In genomic region chr11:119548741-119549370, GRCm38 (mm10) we compare ENCODE assay signal across 8 mouse cellular contexts. TPM values are rescaled to one million over a fixed set of nuclear protein-coding genes. Genes with fewer than 3 reads are reported as not detected.
DNase-seq lines count a peak whose midpoint lies in the region; ATAC-seq lines count a peak whose summit lies in the region.

No protein-coding gene starts in this region.

- no peaks in the 10 kb centered on the region for H3K9me3 ChIP-seq in heart, embryonic 15.5 days (replicated peaks)
- no peaks in the 10 kb centered on the region for H3K9me3 ChIP-seq in embryonic facial prominence, embryonic 13.5 days
- no peaks in the 10 kb centered on the region for H3K9me3 ChIP-seq in limb, embryonic 11.5 days (ENCODE audit: control insufficient read depth, low read length)

- ATAC-seq in heart, embryonic 15.5 days (replicated peaks; ENCODE audit: insufficient number of reproducible peaks, insufficient read depth, low FRiP score, low read depth) = no peak
- ATAC-seq in embryonic facial prominence, embryonic 13.5 days (ENCODE audit: insufficient number of reproducible peaks, insufficient read depth, low FRiP score, low TSS enrichment, low read depth) = no peak
- ATAC-seq in limb, embryonic 11.5 days (ENCODE audit: insufficient number of reproducible peaks, low FRiP score, low TSS enrichment, low read depth) = no peak

- WGBS in heart, embryonic 15.5 days = under 1% methylated on average over 37 of the region's 37 CpGs
- 2% methylated on average over 37 of the region's 37 CpGs for WGBS in embryonic facial prominence, embryonic 13.5 days
- WGBS in limb, embryonic 11.5 days = 1% methylated on average over 37 of the region's 37 CpGs

- peak overlapping the region; percentile 97 for H3K4me2 ChIP-seq in heart, embryonic 15.5 days
- peak overlapping the region; percentile 94 for H3K4me2 ChIP-seq in embryonic facial prominence, embryonic 13.5 days
- H3K4me2 ChIP-seq in limb, embryonic 11.5 days (ENCODE audit: low read depth, severe bottlenecking) = peak overlapping the region; percentile 56

- no peaks in the 10 kb centered on the region for H3K36me3 ChIP-seq in heart, embryonic 15.5 days
- no peaks in the 10 kb centered on the region for H3K36me3 ChIP-seq in embryonic facial prominence, embryonic 13.5 days
- H3K36me3 ChIP-seq in limb, embryonic 11.5 days (ENCODE audit: control insufficient read depth, insufficient read depth, low read length) = no peaks in the 10 kb centered on the region

- H3K9ac ChIP-seq in heart, embryonic 15.5 days = 0 out of 2 replicates have a peak overlapping the region, but pooled peaks have one; percentile 23
- H3K9ac ChIP-seq in embryonic facial prominence, embryonic 13.5 days = peak overlapping the region; percentile 62
- peak overlapping the region; percentile 17; the same call in 1 of the 2 replicates for H3K9ac ChIP-seq in limb, embryonic 11.5 days (ENCODE audit: low read length)

- peaks cover 92% of the 10 kb centered on the region for H3K27me3 ChIP-seq in heart, embryonic 15.5 days
- peaks cover 96% of the 10 kb centered on the region for H3K27me3 ChIP-seq in embryonic facial prominence, embryonic 13.5 days
- peaks cover 73% of the 10 kb centered on the region for H3K27me3 ChIP-seq in limb, embryonic 11.5 days (ENCODE audit: control insufficient read depth, insufficient read depth, low read length)

- DNase-seq in heart, adult 9 months (ENCODE audit: low spot score in 2 of 2) = no peak
- DNase-seq in R1 (ENCODE audit: low read depth, low spot score) = peak; percentile 40
- peak; percentile 58 for DNase-seq in limb, embryonic 11.5 days (ENCODE audit: low spot score)
- DNase-seq in retina, embryonic 14.5 days (ENCODE audit: low spot score) = peak; percentile 35
- no peak for DNase-seq in adipocyte (ENCODE audit: low spot score)
- DNase-seq in left cerebral cortex, adult 11 months (ENCODE audit: low spot score) = no peak

- peaks cover 51% of the 10 kb centered on the region for H3K4me1 ChIP-seq in heart, embryonic 15.5 days (replicated peaks)
- peaks cover 50% of the 10 kb centered on the region for H3K4me1 ChIP-seq in embryonic facial prominence, embryonic 13.5 days
- H3K4me1 ChIP-seq in limb, embryonic 11.5 days (ENCODE audit: control insufficient read depth, insufficient read depth, low read length) = peaks cover 26% of the 10 kb centered on the region

- H3K27ac ChIP-seq in heart, embryonic 15.5 days = no peak overlapping the region
- H3K27ac ChIP-seq in embryonic facial prominence, embryonic 13.5 days = no peak overlapping the region
- H3K27ac ChIP-seq in limb, embryonic 11.5 days (replicated peaks; ENCODE audit: low read depth, low read length) = no peak overlapping the region

- peak overlapping the region; percentile 60 for H3K4me3 ChIP-seq in heart, embryonic 15.5 days
- peak overlapping the region; percentile 49 for H3K4me3 ChIP-seq in embryonic facial prominence, embryonic 13.5 days
- H3K4me3 ChIP-seq in limb, embryonic 11.5 days (ENCODE audit: low read depth, low read length) = peak overlapping the region; percentile 29

RNA-seq across cellular contexts. Expression of gene Nptx1, which starts 1.3 kb away (rescaled TPM):
- polyA plus RNA-seq in heart, embryonic 15.5 days (2015; fragmentation: Nextera tagmentation; extraction: Ambion mirVana) = 0.79 and 1.1 TPM in 2 replicates
- 0.60 and 0.66 TPM in 2 replicates for polyA plus RNA-seq in embryonic facial prominence, embryonic 13.5 days (2015; fragmentation: Nextera tagmentation; extraction: Ambion mirVana)
- 0.29 and 0.60 TPM in 2 replicates for polyA plus RNA-seq in limb, embryonic 11.5 days (2014; fragmentation: Nextera tagmentation; extraction: Ambion mirVana)

RNA-seq across cellular contexts. Expression of gene Rptor, which starts 53.8 kb away (rescaled TPM):
- 6.4 and 10.2 TPM in 2 replicates for polyA plus RNA-seq in heart, embryonic 15.5 days (2015; fragmentation: Nextera tagmentation; extraction: Ambion mirVana)
- polyA plus RNA-seq in embryonic facial prominence, embryonic 13.5 days (2015; fragmentation: Nextera tagmentation; extraction: Ambion mirVana) = 10.8 and 12.5 TPM in 2 replicates
- 13.8 and 16.2 TPM in 2 replicates for polyA plus RNA-seq in limb, embryonic 11.5 days (2014; fragmentation: Nextera tagmentation; extraction: Ambion mirVana)

RNA-seq across cellular contexts. Expression of gene Endov, which starts 57.7 kb away (rescaled TPM):
- polyA plus RNA-seq in heart, embryonic 15.5 days (2015; fragmentation: Nextera tagmentation; extraction: Ambion mirVana) = 9.6 and 12.4 TPM in 2 replicates
- 16.0 and 17.3 TPM in 2 replicates for polyA plus RNA-seq in embryonic facial prominence, embryonic 13.5 days (2015; fragmentation: Nextera tagmentation; extraction: Ambion mirVana)
- polyA plus RNA-seq in limb, embryonic 11.5 days (2014; fragmentation: Nextera tagmentation; extraction: Ambion mirVana) = 16.5 and 17.8 TPM in 2 replicates

Comparison
In these comparisons a context has a peak if more than half of its experiments do, and no peak if none do; other contexts are left out.
1. DNase-seq: peak in R1 (single experiment), limb, embryonic 11.5 days (single experiment) and retina, embryonic 14.5 days (single experiment); none in heart, adult 9 months (0 of 2), adipocyte (single experiment) and left cerebral cortex, adult 11 months (single experiment).
2. Peak in every context shown above with its lines, with median percentiles within 50 percentile points of each other: H3K4me2 ChIP-seq, H3K4me3 ChIP-seq and H3K9ac ChIP-seq.